Mouse (Mus musculus) embryonic facial prominence, embryonic 12.5 days (tissue): ENCODE measurements around the gene H2-T3. TPM values are rescaled to one million over a fixed set of nuclear protein-coding genes. Genes with fewer than 3 reads are reported as not detected.
A peak's percentile ranks its signal among the peaks of the same experiment; 100 is the strongest.
"Not testable (repeated sequence)": the region's sequence is repeated elsewhere in the genome, so short reads cannot be mapped to it uniquely, and the experiment has no call there.

ENCODE experiments used
- ATAC-seq: fragments of 200-750 bp; cut with Nextera tagmentation; 2 replicates; pipeline ENCODE4 v1.8.0; 2017; ENCODE audit not compliant: insufficient number of reproducible peaks, insufficient read depth, low FRiP score, low TSS enrichment
- H3K27ac ChIP-seq: fragments of 300-500 bp; sonication (generic); 2 replicates; pipeline ENCODE4 v1.5.1; 2016; ENCODE audit warnings: mild to moderate bottlenecking
- H3K27me3 ChIP-seq: fragments of 300-500 bp; sonication (generic); 2 replicates; pipeline ENCODE4 v1.6.1; 2016; ENCODE audit warnings: mild to moderate bottlenecking, moderate library complexity
- H3K36me3 ChIP-seq: fragments of 300-500 bp; sonication (generic); 2 replicates; pipeline ENCODE4 v1.6.1; 2016; ENCODE audit warnings: mild to moderate bottlenecking
- H3K4me1 ChIP-seq: fragments of 300-500 bp; sonication (generic); 2 replicates; pipeline ENCODE4 v1.6.1; 2016
- H3K4me2 ChIP-seq: fragments of 300-500 bp; sonication (generic); replicated peaks from 2 replicates; pipeline ENCODE4 v1.6.1; 2016; ENCODE audit warnings: mild to moderate bottlenecking, moderate library complexity
- H3K4me3 ChIP-seq: fragments of 300-500 bp; sonication (generic); 2 replicates; pipeline ENCODE4 v1.5.1; 2016; ENCODE audit warnings: mild to moderate bottlenecking
- H3K9ac ChIP-seq: fragments of 300-500 bp; sonication (generic); 2 replicates; pipeline ENCODE4 v1.6.1; 2016; ENCODE audit warnings: mild to moderate bottlenecking, moderate library complexity
- H3K9me3 ChIP-seq: fragments of 300-500 bp; sonication (generic); 2 replicates; pipeline ENCODE4 v1.6.1; 2016; ENCODE audit warnings: mild to moderate bottlenecking, moderate library complexity
- WGBS: fragments of 180-500 bp; shearing (Covaris S2); methylation state at CpG from one replicate; pipeline ENCODE4 v1.1.7; 2016; 5-methylcytosine and 5-hydroxymethylcytosine counted together
- polyA plus RNA-seq: library from polyadenylated mRNA; unstranded; fragments of >200 nt; fragmentation: Nextera tagmentation; extraction: Ambion mirVana; gene quantifications from 2 replicates; pipeline ENCODE4 v1.2.1, GENCODE M21; 2016

The H2-T3 gene
- not detected in 2 replicates for polyA plus RNA-seq

- Histone ChIP-seq H3K4me1 (no peaks in the 10 kb centered on the region), H3K4me3 (no peak within 1 kb of the TSS), H3K27ac (no peak within 1 kb of the TSS), H3K4me2 (no peak within 1 kb of the TSS), H3K9me3 (no peaks in the 10 kb centered on the region), H3K36me3 (no peaks in the 10 kb centered on the region), H3K27me3 (peaks cover 34% of the 10 kb centered on the region), H3K9ac (no peak within 1 kb of the TSS)
- no peak for ATAC-seq
- 72% methylated on average over 2 of the region's 2 CpGs for WGBS
Measured at GRCm38 (mm10) chr17:36190169-36190507, at the start of gene H2-T3. Gene H2-T3 (minus strand): TSS chr17:36190287.

GRCm38 (mm10) chr17:36237321-36237921 lies 47.3 kb upstream of the H2-T3 start:
- no peak for ATAC-seq
- peak overlapping the region; percentile 55 for H3K4me2 ChIP-seq
- no peaks in the 10 kb centered on the region for H3K9me3 ChIP-seq
- peaks cover 49% of the 10 kb centered on the region for H3K27me3 ChIP-seq
- 2% methylated on average over 27 of the region's 27 CpGs for WGBS
- H3K9ac ChIP-seq = peak overlapping the region; percentile 38; the same call in 1 of the 2 replicates
- peaks cover 15% of the 10 kb centered on the region for H3K4me1 ChIP-seq
- peak overlapping the region; percentile 21 for H3K4me3 ChIP-seq
- no peaks in the 10 kb centered on the region for H3K36me3 ChIP-seq
- no peak overlapping the region for H3K27ac ChIP-seq

- H3K9ac ChIP-seq, H3K9me3 ChIP-seq, H3K4me1 ChIP-seq, H3K4me3 ChIP-seq, ATAC-seq, H3K36me3 ChIP-seq, H3K27ac ChIP-seq, H3K4me2 ChIP-seq: not testable (repeated sequence)
- peaks cover 49% of the 10 kb centered on the region for H3K27me3 ChIP-seq
- WGBS = 19% methylated on average over 9 of the region's 9 CpGs
Measured at GRCm38 (mm10) chr17:36235300-36235699, 45.2 kb upstream of the H2-T3 start.

GRCm38 (mm10) chr17:36233572-36233971 lies 43.5 kb upstream of the H2-T3 start:
- ATAC-seq = no peak
- WGBS = 75% methylated on average over 5 of the region's 5 CpGs
- Histone ChIP-seq H3K27ac (no peak overlapping the region), H3K9ac (no peak overlapping the region), H3K4me1 (peaks cover 5% of the 10 kb centered on the region; the same call in 1 of the 2 replicates), H3K9me3 (no peaks in the 10 kb centered on the region), H3K27me3 (peaks cover 45% of the 10 kb centered on the region), H3K4me3 (no peak overlapping the region), H3K36me3 (no peaks in the 10 kb centered on the region), H3K4me2 (no peak overlapping the region)

- H3K4me1 ChIP-seq = no peaks in the 10 kb centered on the region
- no peak overlapping the region for H3K4me3 ChIP-seq
- H3K9me3 ChIP-seq = no peaks in the 10 kb centered on the region
- no peak overlapping the region for H3K9ac ChIP-seq
- H3K27ac ChIP-seq = no peak overlapping the region
- no peak overlapping the region for H3K4me2 ChIP-seq
- 7% methylated on average over 36 of the region's 36 CpGs for WGBS
- peaks cover 23% of the 10 kb centered on the region for H3K27me3 ChIP-seq
- H3K36me3 ChIP-seq = no peaks in the 10 kb centered on the region
- no peak for ATAC-seq
Measured at GRCm38 (mm10) chr17:36231318-36231717, 41.2 kb upstream of the H2-T3 start.

GRCm38 (mm10) chr17:36229046-36229445 lies 39.0 kb upstream of the H2-T3 start:
- no peak overlapping the region for H3K4me2 ChIP-seq
- ATAC-seq = no peak
- 9% methylated on average over 4 of the region's 5 CpGs for WGBS
- H3K27ac ChIP-seq = no peak overlapping the region
- H3K9ac ChIP-seq = no peak overlapping the region
- H3K4me1 ChIP-seq = 0 out of 2 replicates have a peak, but pooled peaks cover 2% of the 10 kb centered on the region
- no peaks in the 10 kb centered on the region for H3K9me3 ChIP-seq
- H3K4me3 ChIP-seq = no peak overlapping the region
- no peaks in the 10 kb centered on the region for H3K36me3 ChIP-seq
- H3K27me3 ChIP-seq = peaks cover 25% of the 10 kb centered on the region

GRCm38 (mm10) chr17:36226921-36227320 lies 36.8 kb upstream of the H2-T3 start:
- no peak overlapping the region for H3K4me2 ChIP-seq
- H3K27ac ChIP-seq = no peak overlapping the region
- no peak overlapping the region for H3K9ac ChIP-seq
- H3K4me3 ChIP-seq = no peak overlapping the region
- H3K27me3 ChIP-seq = peaks cover 25% of the 10 kb centered on the region
- ATAC-seq = no peak
- H3K36me3 ChIP-seq = no peaks in the 10 kb centered on the region
- no peaks in the 10 kb centered on the region for H3K9me3 ChIP-seq
- H3K4me1 ChIP-seq = 0 out of 2 replicates have a peak, but pooled peaks cover 2% of the 10 kb centered on the region
- WGBS = 15% methylated on average over 8 of the region's 8 CpGs

GRCm38 (mm10) chr17:36225231-36225824 lies 35.2 kb upstream of the H2-T3 start:
- 4% methylated on average over 9 of the region's 9 CpGs for WGBS
- H3K27me3 ChIP-seq = peaks cover 39% of the 10 kb centered on the region
- H3K4me3 ChIP-seq = no peak overlapping the region
- H3K4me1 ChIP-seq = 0 out of 2 replicates have a peak, but pooled peaks cover 2% of the 10 kb centered on the region
- no peak for ATAC-seq
- H3K27ac ChIP-seq = no peak overlapping the region
- H3K4me2 ChIP-seq = no peak overlapping the region
- H3K9me3 ChIP-seq = no peaks in the 10 kb centered on the region
- no peaks in the 10 kb centered on the region for H3K36me3 ChIP-seq
- 0 out of 2 replicates have a peak overlapping the region, but pooled peaks have one; percentile 4 for H3K9ac ChIP-seq

GRCm38 (mm10) chr17:36224451-36224850 lies 34.4 kb upstream of the H2-T3 start:
- Histone ChIP-seq H3K27me3 (peaks cover 41% of the 10 kb centered on the region), H3K9ac (no peak overlapping the region), H3K4me3 (no peak overlapping the region), H3K4me2 (no peak overlapping the region), H3K27ac (no peak overlapping the region), H3K36me3 (no peaks in the 10 kb centered on the region), H3K9me3 (no peaks in the 10 kb centered on the region), H3K4me1 (0 out of 2 replicates have a peak, but pooled peaks cover 2% of the 10 kb centered on the region)
- 41% methylated on average over 3 of the region's 3 CpGs for WGBS
- no peak for ATAC-seq

GRCm38 (mm10) chr17:36218594-36219155 lies 28.6 kb upstream of the H2-T3 start:
- Histone ChIP-seq H3K9me3 (no peaks in the 10 kb centered on the region), H3K36me3 (no peaks in the 10 kb centered on the region), H3K4me2 (no peak overlapping the region), H3K4me3 (no peak overlapping the region), H3K4me1 (no peaks in the 10 kb centered on the region), H3K27ac (no peak overlapping the region), H3K9ac (no peak overlapping the region), H3K27me3 (peaks cover 62% of the 10 kb centered on the region)
- 39% methylated on average over 5 of the region's 5 CpGs for WGBS
- no peak for ATAC-seq

- Histone ChIP-seq H3K27me3 (peaks cover 66% of the 10 kb centered on the region), H3K9ac (no peak overlapping the region), H3K4me3 (no peak overlapping the region), H3K4me1 (no peaks in the 10 kb centered on the region), H3K9me3 (no peaks in the 10 kb centered on the region), H3K4me2 (no peak overlapping the region), H3K36me3 (no peaks in the 10 kb centered on the region), H3K27ac (no peak overlapping the region)
- ATAC-seq = no peak
- WGBS = 3% methylated on average over 20 of the region's 20 CpGs
Measured at GRCm38 (mm10) chr17:36215586-36215985, 25.5 kb upstream of the H2-T3 start.

- H3K27ac ChIP-seq = no peak overlapping the region
- H3K4me3 ChIP-seq = no peak overlapping the region
- H3K9ac ChIP-seq = no peak overlapping the region
- H3K4me1 ChIP-seq = peaks cover 8% of the 10 kb centered on the region; the same call in 1 of the 2 replicates
- ATAC-seq = no peak
- no peak overlapping the region for H3K4me2 ChIP-seq
- peaks cover 78% of the 10 kb centered on the region for H3K27me3 ChIP-seq
- H3K9me3 ChIP-seq = no peaks in the 10 kb centered on the region
- no peaks in the 10 kb centered on the region for H3K36me3 ChIP-seq
Measured at GRCm38 (mm10) chr17:36206846-36207245, 16.8 kb upstream of the H2-T3 start.
